Mouse (Mus musculus) hindbrain, postnatal 0 days (tissue): Measurements from ENCODE around the gene Ppp3cb. TPM values are rescaled to one million over a fixed set of nuclear protein-coding genes. Genes with fewer than 3 reads are reported as not detected.

Experiments used
- ATAC-seq: fragments of 200-750 bp; cut with Nextera tagmentation; 2 replicates; pipeline ENCODE4 v1.8.0; 2017; ENCODE audit warnings: mild to moderate bottlenecking, moderate TSS enrichment, moderate library complexity
- DNase-seq: peaks from one replicate; pipeline ENCODE4 v3.0.0-alpha.2; 2015; ENCODE audit warnings: low spot score
- H3K27ac ChIP-seq: fragments of 300-500 bp; sonication (generic); 2 replicates; pipeline ENCODE4 v1.5.1; 2014; ENCODE audit warnings: mild to moderate bottlenecking
- H3K27me3 ChIP-seq: fragments of 300-500 bp; sonication (generic); 2 replicates; pipeline ENCODE4 v1.6.1; 2014; ENCODE audit warnings: low read length, mixed read lengths; ENCODE audit not compliant: insufficient read depth
- H3K36me3 ChIP-seq: fragments of 300-500 bp; sonication (generic); 2 replicates; pipeline ENCODE4 v1.6.1; 2014; ENCODE audit warnings: low read length, mixed read lengths; ENCODE audit not compliant: insufficient read depth
- H3K4me1 ChIP-seq: fragments of 300-500 bp; sonication (generic); 2 replicates; pipeline ENCODE4 v1.6.1; 2014; ENCODE audit warnings: antibody characterized with exemption, low read length, mixed read lengths; ENCODE audit not compliant: insufficient read depth
- H3K4me2 ChIP-seq: fragments of 300-500 bp; sonication (generic); 2 replicates; pipeline ENCODE4 v1.6.1; 2014; ENCODE audit warnings: low read depth, mild to moderate bottlenecking, low read length, moderate library complexity, mixed read lengths
- H3K4me3 ChIP-seq: fragments of 300-500 bp; sonication (generic); 2 replicates; pipeline ENCODE4 v1.5.1; 2014; ENCODE audit warnings: low read length
- H3K9ac ChIP-seq: fragments of 300-500 bp; sonication (generic); replicated peaks from 2 replicates; pipeline ENCODE4 v1.6.1; 2014; ENCODE audit warnings: mild to moderate bottlenecking, low read length, moderate library complexity, mixed read lengths
- H3K9me3 ChIP-seq: fragments of 300-500 bp; sonication (generic); 2 replicates; pipeline ENCODE4 v1.6.1; 2016; ENCODE audit warnings: low read length, mixed read lengths
- CTCF ChIP-seq: IDR thresholded peaks from 2 replicates; pipeline ENCODE4 v1.5.1; 2016; ENCODE audit warnings: antibody characterized with exemption, control low read depth, low read depth
- WGBS: fragments of 180-500 bp; shearing (Covaris S2); extraction: QIAGEN DNeasy Blood & Tissue Kit; methylation state at CpG from one replicate; pipeline ENCODE4 v1.1.7; 2014; 5-methylcytosine and 5-hydroxymethylcytosine counted together
- polyA plus RNA-seq: library from polyadenylated mRNA; unstranded; fragments of >200 nt; fragmentation: Nextera tagmentation; extraction: Ambion mirVana; gene quantifications from 2 replicates; pipeline ENCODE4 v1.2.1, GENCODE M21; 2015
- total RNA-seq: library from RNA; depleted of rRNA; stranded (reverse); fragments of >200 nt; gene quantifications from 2 replicates; pipeline ENCODE4 v1.2.3, GENCODE M21; 2014

Ppp3cb gene
- total and polyA plus RNA-seq, 2 experiments from 2014 or later: 94.7 to 130 TPM

DNA sequence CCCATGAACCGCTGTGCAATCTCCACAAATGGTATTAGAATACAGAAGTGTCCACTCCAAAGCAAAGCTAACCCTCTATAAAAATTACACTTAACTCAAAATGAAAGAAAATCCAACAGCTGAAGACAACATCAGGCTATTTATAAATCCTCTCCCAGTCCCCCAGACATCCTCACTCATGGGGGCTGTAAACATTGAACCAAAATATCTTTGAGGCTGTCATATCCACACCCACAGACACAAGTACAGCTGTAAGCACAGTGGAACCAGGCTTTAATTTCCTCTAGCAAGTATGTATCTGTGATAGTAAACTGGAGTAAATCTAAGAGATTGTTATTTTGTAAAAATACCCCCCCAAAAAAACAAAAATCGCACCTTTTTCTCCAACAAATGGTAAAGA is 26.2 kb downstream of the Ppp3cb start:
- ATAC-seq: no peak
- 97% methylated on average over 2 of the region's 2 CpGs for WGBS
- no peaks in the 10 kb centered on the region for H3K9me3 ChIP-seq
- no peaks in the 10 kb centered on the region for H3K27me3 ChIP-seq
- no peak overlapping the region for H3K4me3 ChIP-seq
- no peak for TF ChIP-seq CTCF
- no peak overlapping the region for H3K9ac ChIP-seq
- H3K4me2 ChIP-seq: no peak overlapping the region
- DNase-seq: no peak
- H3K4me1 ChIP-seq: no peaks in the 10 kb centered on the region
- no peak overlapping the region for H3K27ac ChIP-seq
- 0 out of 2 replicates have a peak, but pooled peaks cover 3% of the 10 kb centered on the region for H3K36me3 ChIP-seq

GRCm38 (mm10) chr14:20508424-20508823 is 37.9 kb downstream of the Ppp3cb start:
- no peak overlapping the region for H3K9ac ChIP-seq
- H3K27ac ChIP-seq: no peak overlapping the region
- H3K4me3 ChIP-seq: no peak overlapping the region
- 66% methylated on average over 2 of the region's 2 CpGs for WGBS
- H3K4me1 ChIP-seq: no peaks in the 10 kb centered on the region
- peaks cover 7% of the 10 kb centered on the region for H3K36me3 ChIP-seq
- no peak for TF ChIP-seq CTCF
- ATAC-seq (no peak), DNase-seq (no peak)
- no peaks in the 10 kb centered on the region for H3K9me3 ChIP-seq
- H3K4me2 ChIP-seq: no peak overlapping the region
- no peaks in the 10 kb centered on the region for H3K27me3 ChIP-seq

DNA sequence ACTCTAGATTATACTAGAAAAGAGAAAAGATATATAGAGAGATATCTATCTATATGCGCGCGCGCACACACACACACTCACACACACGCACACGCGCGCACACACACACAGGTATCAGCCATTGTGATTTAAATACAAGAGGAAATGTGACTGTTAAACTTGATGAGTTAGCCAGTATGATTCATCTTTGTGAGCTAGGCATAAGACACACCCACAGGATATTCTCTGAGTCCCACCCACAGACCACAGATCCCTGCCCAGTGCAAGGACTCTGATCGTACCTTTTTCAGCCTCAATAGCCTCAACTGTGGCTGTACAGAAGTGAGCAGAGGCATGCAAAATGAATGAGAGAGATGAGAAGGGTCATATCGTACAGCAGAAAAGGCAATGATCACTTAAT is 43.4 kb downstream of the Ppp3cb start:
- DNase-seq (no peak), ATAC-seq (no peak)
- H3K4me1 ChIP-seq: no peaks in the 10 kb centered on the region
- WGBS: 94% methylated on average over 10 of the region's 10 CpGs
- peaks cover 8% of the 10 kb centered on the region for H3K36me3 ChIP-seq
- no peak overlapping the region for H3K9ac ChIP-seq
- no peaks in the 10 kb centered on the region for H3K9me3 ChIP-seq
- no peaks in the 10 kb centered on the region for H3K27me3 ChIP-seq
- TF ChIP-seq CTCF: no peak
- no peak overlapping the region for H3K4me3 ChIP-seq
- no peak overlapping the region for H3K27ac ChIP-seq
- no peak overlapping the region for H3K4me2 ChIP-seq

DNA sequence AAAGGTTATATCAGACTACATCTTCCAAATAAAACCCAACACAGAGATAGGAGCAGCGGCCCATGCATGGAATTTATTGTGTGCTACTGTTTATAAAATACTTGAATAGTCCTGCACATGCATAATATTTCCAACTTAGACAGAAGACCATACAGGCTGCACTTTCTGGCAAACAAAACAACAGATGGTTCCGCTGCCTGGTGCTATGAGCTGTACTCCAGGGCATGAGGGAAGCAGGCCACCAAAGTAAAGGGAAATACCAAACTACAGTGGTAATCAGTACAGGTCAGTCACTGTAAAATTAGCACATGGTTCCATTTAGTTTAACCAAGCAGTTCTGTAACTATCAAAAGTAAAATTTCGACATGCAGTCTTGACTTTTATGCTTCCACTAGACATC is 46.4 kb downstream of the Ppp3cb start:
- Histone ChIP-seq H3K4me2 (no peak overlapping the region), H3K9me3 (no peaks in the 10 kb centered on the region), H3K36me3 (peaks cover 23% of the 10 kb centered on the region), H3K27me3 (no peaks in the 10 kb centered on the region), H3K4me3 (no peak overlapping the region), H3K9ac (no peak overlapping the region), H3K4me1 (no peaks in the 10 kb centered on the region), H3K27ac (no peak overlapping the region)
- no peak for DNase-seq
- WGBS: 86% methylated on average over 3 of the region's 3 CpGs
- no peak for ATAC-seq
- no peak for TF ChIP-seq CTCF

DNA sequence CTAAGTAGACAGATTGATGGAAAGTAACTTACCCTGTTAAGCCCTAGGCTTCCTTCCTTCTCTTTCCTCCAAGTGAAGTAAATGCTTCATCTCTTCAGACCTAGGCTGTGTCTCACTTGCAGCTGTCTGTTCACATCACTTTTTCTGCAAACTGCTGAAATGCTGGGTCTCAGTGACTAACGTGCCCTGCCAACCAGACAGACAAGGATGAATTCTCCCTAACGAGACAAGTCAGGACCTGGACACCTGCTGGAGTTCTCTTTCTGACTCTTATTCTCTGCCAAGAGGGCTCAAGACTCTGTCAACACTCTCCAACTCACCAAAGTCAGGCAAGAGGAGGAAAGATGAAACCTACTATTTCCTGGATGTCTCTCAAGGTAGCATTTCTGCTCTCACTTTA is 49.8 kb downstream of the Ppp3cb start, which contains the start of gene Mss51:
Gene Mss51, minus strand, starts transcription at position 299 of the 400 bp plus-strand sequence.
- TF ChIP-seq CTCF: no peak
- H3K4me2 ChIP-seq: no peak within 1 kb of the TSS
- no peak within 1 kb of the TSS for H3K9ac ChIP-seq
- no peaks in the 10 kb centered on the region for H3K4me1 ChIP-seq
- H3K9me3 ChIP-seq: no peaks in the 10 kb centered on the region
- WGBS: 50% methylated on average over 2 of the region's 2 CpGs
- H3K27ac ChIP-seq: no peak within 1 kb of the TSS
- peaks cover 23% of the 10 kb centered on the region for H3K36me3 ChIP-seq
- H3K4me3 ChIP-seq: no peak within 1 kb of the TSS
- H3K27me3 ChIP-seq: no peaks in the 10 kb centered on the region
- DNase-seq: no peak
- ATAC-seq: no peak

DNA sequence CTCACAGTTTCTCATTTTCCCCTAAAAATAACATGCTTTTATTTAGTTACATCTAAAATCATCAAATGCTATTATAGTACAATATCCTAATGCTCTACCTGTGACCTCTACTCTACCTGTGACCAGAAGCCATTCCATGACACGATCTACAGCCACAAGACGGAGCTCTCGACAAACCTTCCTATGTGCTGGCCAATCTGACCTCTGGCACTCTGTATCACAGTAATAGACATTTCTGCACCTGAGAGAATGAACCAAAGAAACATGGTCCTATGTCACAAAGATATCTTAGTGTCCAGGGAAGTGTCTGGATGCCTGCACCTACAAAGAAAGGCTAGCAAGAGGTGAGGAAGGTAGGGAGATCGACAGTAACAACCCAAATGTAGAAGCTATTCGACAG is 60.3 kb downstream of the Ppp3cb start:
- Histone ChIP-seq H3K4me2 (no peak overlapping the region), H3K27ac (no peak overlapping the region), H3K4me3 (no peak overlapping the region), H3K9ac (no peak overlapping the region), H3K9me3 (no peaks in the 10 kb centered on the region), H3K36me3 (peaks cover 12% of the 10 kb centered on the region; the same call in 1 of the 2 replicates), H3K4me1 (no peaks in the 10 kb centered on the region), H3K27me3 (no peaks in the 10 kb centered on the region)
- no peak for TF ChIP-seq CTCF
- WGBS: 97% methylated on average over 5 of the region's 5 CpGs
- DNase-seq (no peak), ATAC-seq (no peak)

DNA sequence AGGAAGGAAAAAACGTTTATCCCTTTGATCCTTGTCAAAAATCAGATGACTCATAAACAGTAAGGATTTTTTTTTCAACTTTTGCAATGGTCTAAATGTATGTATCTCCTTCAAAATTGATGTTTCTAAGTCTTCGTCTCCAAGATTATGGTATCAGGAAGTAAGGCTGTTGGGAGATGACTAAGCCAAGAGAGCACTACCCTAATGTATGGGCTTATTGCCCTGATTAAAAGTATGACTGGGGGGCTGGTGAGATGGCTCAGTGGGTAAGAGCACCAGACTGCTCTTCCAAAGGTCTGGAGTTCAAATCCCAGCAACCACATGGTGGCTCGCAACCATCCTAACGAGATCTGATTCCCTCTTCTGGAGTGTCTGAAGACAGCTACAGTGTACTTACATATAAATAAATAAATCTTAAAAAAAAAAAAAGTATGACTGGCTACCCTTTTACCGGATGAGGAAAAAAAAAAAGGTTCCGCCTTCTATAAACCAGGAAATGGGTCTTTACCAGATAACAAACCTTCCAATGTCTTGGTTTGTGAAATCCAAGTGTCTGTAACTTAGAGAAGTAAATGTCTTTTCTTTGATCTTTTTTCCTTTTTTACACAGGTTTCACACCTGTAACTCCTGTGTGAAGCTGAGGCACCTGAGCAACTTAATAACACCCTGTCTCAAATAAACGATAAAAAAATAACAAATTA is 64.2 kb downstream of the Ppp3cb start:
- Histone ChIP-seq H3K4me2 (no peak overlapping the region), H3K4me1 (0 out of 2 replicates have a peak, but pooled peaks cover 4% of the 10 kb centered on the region), H3K4me3 (no peak overlapping the region), H3K27me3 (no peaks in the 10 kb centered on the region), H3K36me3 (peaks cover 12% of the 10 kb centered on the region; the same call in 1 of the 2 replicates), H3K27ac (no peak overlapping the region), H3K9ac (no peak overlapping the region), H3K9me3 (no peaks in the 10 kb centered on the region)
- no peak for ATAC-seq
- whole genome bisulfite sequencing: 91% methylated on average over 7 of the region's 7 CpGs
- no peak for TF ChIP-seq CTCF
- DNase-seq: no peak
